Mouse (Mus musculus) thymus, adult 2 months (tissue): ENCODE results near the gene Bag5.

Experiments used
- CTCF ChIP-seq: fragments of 200-500 bp; IDR thresholded peaks from 2 replicates; pipeline ENCODE4 v1.5.1; 2012; ENCODE audit warnings: mild to moderate bottlenecking, control low read depth, low read length, moderate library complexity, borderline replicate concordance; ENCODE audit not compliant: control insufficient read depth, poor library complexity, insufficient read depth; ENCODE audit errors: extremely low read depth
- POLR2A ChIP-seq: fragments of 200-500 bp; IDR thresholded peaks from 2 replicates; pipeline ENCODE4 v1.6.1; 2012; ENCODE audit warnings: mild to moderate bottlenecking, low read length, control low read depth, moderate library complexity; ENCODE audit not compliant: control insufficient read depth, poor library complexity, insufficient read depth; ENCODE audit errors: extremely low read depth

GRCm38 (mm10) chr12:111677421-111677820, 35.6 kb downstream of the Bag5 start:
- no peak for TF ChIP-seq POLR2A
- no peak for TF ChIP-seq CTCF
